Mouse (Mus musculus): Measurements from ENCODE around the gene Ndfip2. TPM values are rescaled to one million over a fixed set of nuclear protein-coding genes. Genes with fewer than 3 reads are reported as not detected.

The Ndfip2 gene
- 36.5 and 36.8 TPM in 2 replicates for total RNA-seq (2021)
- long read RNA-seq, experiment 1, transcript Ndfip2-206 (8 exons, 2,532 nt): major isoform, 83 of 142 reads
- long read RNA-seq, experiment 1, transcript Ndfip2-202 (8 exons, 1,695 nt): minor isoform, 51 of 142 reads
- long read RNA-seq, experiment 1, partial matches to known transcripts: 2 of 142 reads
- long read RNA-seq, experiment 1, other reads (novel, unspliced or antisense): 6 of 142 reads
- long read RNA-seq, experiment 2, transcript Ndfip2-206 (8 exons, 2,532 nt): major isoform, 52 of 94 reads
- long read RNA-seq, experiment 2, transcript Ndfip2-202 (8 exons, 1,695 nt): minor isoform, 33 of 94 reads
- long read RNA-seq, experiment 2, partial matches to known transcripts: 2 of 94 reads
- long read RNA-seq, experiment 2, other reads (novel, unspliced or antisense): 7 of 94 reads

DNA sequence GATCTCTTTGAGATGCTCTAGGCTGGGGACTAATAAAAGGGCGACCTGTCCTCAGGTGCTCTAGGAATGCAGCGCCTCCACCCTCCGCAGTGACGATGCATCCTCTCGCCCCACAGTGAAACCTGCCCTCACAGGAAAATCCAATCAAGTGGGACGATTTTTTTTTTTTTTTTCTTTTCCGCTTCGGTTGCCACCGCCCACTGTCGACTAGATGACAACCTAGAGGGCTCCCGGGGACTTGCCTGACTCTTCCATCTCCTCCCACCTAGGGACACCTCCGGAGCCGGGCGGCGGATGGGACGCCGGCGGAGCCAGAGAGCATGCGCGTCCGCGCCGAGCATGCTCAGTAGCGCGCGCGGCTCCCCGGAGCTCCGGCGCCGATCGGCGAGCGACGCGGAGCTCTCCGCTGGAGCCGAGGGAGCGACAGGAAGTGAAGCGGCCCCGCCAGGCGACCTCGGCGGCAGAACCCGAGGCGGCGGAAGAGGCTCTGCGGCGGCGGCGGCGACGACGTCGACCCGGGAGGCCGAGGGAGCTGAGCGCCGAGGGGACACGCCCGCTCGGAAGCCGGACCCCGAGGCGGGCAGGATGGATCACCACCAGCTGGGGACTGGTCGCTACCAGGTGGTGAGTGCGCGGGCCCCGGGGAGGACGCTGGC, at the start of gene Ndfip2:
TSS of gene Ndfip2 (plus strand) at position 195 of the 656 bp plus-strand sequence.
- DNase-seq: peak; percentile 92

DNA sequence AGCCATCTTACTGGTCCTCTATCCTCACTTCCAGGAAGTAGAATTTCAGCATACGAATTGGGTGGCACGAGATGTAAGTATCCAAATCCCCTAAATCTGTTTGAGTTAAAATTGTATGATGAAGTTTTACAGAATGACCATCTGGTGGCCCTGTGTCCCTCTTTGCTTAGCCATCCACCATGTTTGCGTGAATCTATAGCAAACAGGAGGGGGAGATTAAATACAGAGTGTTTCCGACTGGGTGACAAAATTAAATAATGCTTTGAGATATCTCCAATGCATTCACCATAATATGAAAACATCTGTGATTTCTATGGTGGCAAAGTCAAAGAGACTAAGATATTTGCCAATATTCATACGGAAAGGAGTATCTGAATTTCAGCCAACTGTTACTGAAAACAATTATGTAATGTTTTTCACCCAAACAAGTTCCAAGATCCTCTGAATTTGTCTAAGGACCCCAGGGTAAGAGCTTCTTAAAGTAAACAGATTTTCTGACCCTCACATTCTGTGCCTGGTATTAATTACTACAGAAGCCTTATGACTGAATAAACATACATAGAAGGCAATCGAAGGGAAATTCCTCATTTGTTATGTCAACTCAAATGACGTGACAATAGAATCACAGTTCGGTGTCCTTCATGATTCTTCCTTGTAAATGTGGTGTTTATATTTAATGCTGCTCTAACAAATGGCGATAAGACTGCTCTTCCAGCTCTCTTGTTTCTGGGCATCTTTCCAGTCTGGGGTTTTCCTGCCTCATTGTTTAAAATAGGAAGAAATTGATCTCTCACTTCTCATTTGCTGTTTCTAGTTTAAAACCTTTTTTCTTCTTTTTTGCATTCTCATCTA, 38.6 kb upstream of the Ndfip2 start:
- DNase-seq: no peak

DNA sequence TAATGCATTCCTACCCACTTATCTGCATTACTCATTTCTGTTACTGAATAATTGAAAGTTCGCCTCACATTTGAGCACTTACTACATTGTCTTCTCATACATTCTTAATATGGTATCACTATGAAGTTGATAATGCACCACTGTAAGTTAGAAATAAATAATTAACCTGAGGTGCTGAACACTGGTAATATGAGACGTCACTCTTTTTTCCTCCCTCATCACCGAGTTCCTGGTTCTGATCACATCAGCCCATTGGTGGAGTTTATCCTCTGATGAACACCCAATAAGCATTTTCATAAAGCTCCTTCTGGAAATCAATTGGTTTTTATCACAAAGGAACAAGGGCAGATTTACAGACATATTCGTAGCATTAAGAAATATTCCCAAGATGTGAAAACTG, 36.1 kb upstream of the Ndfip2 start:
- no peak for DNase-seq

DNA sequence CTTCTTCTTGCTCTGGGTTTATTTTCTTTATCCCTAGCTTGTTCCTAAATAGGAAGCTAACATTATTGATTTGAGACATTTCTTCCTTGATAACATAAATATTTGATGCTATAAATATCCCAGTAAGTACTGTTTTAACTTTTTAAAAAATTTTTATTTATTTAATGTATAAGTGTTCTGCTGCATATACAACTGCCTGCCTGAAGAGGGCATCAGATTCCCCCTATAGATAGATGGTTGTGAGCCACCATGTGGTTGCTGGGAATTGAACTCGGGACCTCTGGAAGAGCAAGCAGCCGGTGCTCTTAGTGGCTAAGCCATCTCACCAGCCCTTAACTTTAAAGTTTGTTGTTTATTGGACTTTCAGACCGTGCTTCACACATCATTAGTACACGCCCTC, 32.6 kb upstream of the Ndfip2 start:
- DNase-seq: no peak

DNA sequence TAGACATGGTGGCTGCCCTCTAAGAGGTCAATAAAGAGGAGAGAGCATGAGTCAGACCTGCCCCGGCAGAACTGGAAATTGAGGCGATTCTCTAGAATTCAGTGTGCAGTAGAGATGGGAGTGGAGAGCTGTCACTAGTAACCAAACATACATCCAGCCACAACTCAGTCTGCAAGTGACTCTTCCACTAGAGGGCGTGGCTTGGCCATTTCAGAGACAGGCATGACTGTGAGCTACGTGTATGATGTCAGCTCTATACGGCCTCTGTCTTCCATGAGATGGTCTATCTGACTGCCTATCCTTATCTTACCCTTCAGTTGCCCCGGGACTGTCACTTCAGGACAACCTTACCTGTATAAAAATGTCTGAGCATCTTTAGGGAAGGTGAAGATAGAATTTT, 26.0 kb upstream of the Ndfip2 start:
- peak; percentile 42 for DNase-seq

DNA sequence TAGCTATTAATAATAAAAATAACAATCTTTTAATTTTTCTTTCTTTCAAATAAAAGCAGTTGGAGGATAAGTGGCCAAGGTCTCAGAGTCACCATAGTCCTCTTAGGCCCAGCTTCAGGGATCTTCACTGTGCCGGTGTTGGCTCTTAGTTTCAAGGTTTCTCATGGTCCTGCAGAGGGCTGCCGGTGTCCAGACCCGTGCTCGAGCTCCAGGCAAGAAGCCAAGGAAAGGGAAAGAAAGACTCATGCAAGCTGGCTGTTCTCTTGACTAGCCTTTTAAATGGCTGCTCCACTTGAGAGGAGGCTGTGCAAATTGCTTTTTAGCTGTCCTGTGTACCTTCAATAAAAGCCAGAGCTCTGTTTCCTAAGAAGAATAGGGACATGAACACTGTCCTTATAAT, 21.8 kb upstream of the Ndfip2 start:
- DNase-seq: peak; percentile 63

DNA sequence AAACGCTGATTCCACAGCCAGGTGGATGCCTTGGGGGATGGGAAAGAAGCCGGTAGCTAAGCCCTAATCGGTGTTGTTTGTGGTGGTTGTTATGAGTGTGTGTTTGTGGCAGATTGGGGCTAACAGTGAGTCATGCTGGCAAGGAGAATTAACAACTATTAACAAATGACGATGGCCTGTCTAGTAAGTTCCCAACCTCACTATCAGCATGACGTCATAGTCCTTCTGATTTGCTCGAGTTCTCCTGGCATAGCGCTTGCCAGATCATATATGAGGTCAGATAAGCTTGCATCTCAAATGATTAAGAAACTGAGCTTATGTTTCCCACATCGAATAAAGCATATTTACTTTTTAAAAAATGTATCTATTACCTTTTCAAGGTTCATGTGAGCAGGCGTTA, 20.6 kb upstream of the Ndfip2 start:
- DNase-seq: no peak

DNA sequence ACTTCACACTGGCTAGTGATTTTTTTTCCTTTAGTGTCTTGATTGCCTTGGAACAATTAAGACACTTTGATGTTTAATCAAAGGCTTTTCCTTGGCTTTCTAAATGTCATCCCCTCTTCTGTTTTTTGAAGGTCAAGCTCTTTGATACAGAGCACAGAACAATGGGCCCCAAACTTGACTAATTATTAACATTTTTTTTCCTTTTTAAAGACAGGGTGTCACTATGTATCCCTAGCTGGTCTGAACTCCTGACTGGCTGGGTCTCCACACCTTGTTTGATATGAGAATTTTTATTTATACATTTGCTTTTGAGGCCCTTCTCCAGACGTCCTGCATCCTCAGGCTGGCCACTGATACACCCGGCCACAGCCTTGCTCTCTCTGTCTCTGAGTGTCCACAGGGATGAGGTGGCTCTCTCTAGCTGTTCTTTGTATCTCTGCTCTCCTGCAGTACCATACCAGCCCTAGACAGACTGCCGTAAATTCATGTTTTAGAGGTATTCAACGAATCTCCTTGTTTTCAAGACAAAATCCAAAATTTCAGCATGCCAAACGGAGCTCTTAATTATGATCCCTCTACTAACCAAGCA, 19.8 kb upstream of the Ndfip2 start:
- no peak for DNase-seq

DNA sequence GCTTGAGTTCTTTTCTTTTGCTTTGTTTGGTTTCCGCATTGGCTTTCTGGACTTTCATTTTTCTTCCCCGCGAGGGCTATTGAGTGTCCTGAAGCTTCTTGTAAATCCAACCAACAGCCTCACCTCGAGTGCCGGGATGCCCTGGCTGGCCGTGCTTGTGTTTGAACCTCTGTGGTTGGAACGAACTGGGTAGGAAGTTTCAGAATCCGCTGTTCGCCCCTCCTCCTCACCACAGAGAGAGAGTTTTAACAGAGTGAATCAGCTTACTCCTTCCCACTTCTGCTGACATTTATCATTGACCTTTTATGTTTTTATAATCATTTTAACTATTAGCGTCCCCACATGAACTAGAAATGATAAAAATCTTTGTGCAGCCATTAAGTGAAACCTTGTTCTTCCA, 18.3 kb upstream of the Ndfip2 start:
- peak; percentile 13 for DNase-seq

DNA sequence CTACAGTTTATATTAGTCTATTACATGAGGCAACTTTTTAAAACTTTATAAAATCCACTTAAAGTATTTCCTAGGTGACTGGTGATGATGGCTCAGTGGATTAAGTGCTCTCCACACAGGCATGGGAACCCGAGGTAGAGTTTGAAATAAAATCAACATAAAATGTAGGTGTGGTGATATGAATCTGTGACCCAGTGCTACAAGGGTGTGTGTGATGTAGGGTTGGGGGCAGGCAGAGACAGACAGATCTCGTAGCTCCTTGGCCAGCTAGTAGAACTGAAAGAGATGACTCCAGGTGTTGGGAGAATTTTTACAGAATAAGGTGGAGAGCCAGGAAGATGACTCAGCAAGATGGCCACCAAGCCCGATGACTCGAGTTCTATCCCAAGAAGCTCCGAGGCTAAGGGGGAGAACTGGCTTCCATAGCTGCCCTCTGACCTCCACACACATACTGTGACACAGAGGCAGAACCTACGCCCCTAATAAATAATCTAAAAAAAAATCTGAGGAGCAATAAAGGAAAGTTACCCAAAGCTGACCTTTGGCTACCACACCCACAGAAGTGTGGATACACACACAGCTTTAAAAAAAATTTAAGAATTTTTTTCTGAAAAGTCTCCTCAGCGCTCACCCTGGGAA, 14.4 kb upstream of the Ndfip2 start:
- DNase-seq: no peak

DNA sequence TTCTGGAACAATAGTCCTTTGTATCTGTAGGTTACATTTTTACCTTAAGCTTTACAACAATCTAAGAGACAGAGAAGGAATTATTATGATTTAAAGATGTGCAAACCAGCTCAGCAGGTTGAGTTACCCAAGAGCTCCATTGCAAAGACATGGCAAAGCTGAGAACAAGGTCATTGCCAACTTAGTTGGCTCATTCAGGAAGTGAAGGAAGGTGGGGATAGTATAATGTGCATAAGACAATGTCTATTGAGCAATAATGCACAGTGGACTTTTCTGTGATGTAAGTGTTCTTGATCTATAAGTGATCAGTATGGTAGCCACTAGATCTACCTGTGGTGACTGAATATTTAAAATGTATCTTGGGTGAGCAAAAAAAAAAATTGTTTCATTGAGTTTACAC, 7.3 kb upstream of the Ndfip2 start:
- DNase-seq: no peak

DNA sequence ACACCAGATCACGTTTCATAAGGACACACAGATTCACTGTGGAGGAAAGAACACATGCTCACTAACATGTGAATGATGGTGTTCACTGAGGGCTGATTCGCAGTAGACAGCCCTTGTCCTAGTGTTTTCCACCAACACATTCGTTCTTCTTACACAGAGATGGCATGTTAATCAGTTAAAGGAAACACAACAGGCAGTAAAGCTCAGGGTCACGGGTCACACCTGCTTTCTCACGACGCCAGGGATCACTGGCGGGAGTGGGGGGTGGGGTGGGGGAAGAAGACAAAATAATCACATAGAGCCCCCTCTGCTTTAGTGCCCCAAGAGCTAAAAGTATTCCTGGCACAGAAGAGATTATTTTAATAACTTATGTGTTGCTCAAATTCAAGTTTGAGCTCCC, 5.1 kb upstream of the Ndfip2 start:
- DNase-seq: no peak

DNA sequence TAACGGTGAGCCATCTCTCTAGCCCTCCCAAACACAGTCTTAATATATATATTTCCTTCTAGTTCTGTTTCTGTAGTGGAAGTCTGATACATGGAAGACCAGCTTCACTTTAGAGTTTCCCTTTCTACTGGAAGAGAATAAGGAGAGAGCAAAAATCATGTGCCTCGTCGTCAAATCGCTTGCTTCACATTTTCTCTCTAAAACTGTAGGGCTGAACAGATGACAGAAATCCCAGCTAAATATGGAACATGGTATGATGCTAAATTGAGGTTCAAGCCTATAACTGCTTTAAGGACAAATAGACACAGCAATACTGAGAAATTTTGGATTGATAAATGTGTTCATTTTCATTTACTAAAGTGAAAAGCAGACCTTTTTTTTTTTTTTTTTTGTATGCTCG, 4.0 kb upstream of the Ndfip2 start:
- no peak for DNase-seq

DNA sequence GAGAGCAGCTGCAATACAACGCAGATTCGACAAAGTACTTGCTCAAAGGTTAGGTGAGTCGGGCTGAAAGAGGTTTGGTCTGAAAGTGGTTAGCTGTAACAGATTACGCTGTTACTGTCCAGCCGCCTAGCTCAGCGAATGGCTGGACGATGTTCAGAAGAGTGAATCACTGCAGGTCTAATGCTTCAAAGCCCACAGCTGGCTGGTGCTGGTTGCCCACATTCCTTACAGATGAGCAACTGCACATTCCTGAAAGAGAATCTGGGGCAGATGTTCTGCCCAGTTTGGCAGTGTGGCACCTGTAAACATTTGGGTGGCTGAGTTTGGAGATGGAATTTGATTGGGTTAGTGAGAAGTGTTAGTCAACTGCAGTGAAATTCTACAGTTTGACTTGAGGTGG, 2.8 kb upstream of the Ndfip2 start:
- DNase-seq: peak; percentile 56

DNA sequence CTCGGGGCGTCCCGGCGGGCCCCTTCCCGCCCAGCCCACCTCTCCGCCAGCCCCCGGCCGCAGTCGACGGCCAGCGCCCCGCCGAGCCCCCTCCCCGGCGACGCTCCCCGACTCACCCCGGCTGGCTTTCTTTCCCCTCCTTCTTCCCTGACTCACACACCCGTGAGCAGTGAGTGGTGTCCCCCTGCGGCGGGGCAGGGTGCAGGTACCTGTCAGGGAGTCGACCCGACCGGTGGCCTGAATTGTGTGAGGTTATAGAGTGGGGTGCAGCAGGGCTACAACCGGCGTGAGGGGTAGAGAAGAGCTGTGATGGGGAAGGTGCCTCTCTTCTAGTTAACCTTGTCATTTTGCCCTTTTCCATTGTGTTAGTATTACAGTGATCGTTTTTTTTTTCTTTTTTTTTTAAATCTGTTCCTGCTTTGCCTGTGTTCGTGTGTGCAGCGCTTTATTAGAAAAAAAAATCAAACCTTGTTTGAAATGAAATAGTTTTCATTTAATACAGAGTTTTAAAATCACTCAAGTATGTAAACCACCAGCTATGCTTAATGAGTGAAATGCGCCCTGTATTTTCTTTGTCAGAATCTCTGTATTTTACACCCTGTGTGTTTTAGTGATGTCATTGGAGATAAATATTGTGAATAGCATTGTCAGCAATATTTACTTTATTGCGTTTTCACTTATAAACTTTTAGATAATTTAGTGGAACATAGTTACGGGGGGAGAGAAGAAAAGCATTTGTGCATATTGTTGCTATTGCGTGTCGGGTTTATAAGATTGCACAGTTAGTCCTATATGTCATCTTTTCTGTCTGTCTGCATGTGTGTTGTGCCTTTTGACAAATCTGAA, 885 bp downstream of the Ndfip2 start:
- peak; percentile 71 for DNase-seq

DNA sequence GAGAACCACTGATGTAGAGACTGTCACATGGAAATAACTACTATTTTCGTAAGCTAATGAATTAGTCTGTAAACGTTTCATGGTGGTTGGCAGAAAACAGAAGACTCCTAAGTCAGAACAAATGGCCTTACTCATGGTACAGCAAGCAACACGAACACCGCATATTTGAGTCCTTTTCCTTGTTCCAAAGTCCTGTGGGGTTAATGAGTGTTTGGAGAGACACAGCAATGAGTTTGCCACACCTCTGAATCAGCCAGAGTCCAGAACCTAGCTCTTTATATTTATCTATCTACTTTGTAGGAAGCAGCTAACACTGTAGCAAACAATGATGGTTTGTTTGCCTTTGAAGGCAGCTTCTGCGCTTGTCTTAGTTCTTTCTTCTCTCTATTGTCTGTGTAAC, 4.5 kb downstream of the Ndfip2 start:
- DNase-seq: no peak

DNA sequence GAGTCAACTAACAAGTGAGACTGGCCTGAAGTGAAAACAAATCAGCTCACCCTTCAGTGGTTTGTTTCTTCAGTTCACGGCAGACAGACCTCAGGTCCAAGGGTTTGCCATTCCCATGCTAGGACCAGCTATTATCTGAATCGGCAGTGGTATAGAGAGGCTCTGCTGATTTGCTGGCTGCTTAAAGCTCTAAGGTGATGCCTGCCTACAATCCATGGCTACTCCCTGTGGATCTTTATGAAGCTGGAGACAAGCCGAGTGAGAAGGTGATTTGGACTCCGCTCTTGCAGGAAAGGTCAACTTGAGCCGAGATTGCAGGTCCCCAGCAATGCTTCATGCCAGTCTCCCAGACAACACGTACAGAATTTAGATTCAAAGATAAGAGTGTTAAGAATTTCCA, 8.7 kb downstream of the Ndfip2 start:
- peak; percentile 12 for DNase-seq

DNA sequence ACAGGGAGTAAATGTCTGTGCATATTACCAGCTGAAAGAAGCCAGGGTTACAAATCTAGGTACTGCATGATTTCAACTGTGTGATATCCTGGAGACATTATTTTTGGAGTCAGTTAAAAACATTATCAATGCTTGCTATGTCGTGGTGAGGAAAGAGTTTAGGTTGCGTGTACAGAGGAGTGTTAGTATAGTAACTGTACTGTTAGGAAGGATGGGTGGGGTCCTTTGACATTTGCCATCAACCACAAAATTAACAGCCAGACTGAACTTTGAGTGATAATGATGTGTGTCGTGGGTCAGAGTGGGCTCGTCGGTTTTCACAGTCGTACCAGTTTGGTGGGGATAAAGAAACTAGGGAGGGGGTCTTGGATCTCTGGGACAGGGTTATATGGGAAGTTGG, 13.7 kb downstream of the Ndfip2 start:
- no peak for DNase-seq

DNA sequence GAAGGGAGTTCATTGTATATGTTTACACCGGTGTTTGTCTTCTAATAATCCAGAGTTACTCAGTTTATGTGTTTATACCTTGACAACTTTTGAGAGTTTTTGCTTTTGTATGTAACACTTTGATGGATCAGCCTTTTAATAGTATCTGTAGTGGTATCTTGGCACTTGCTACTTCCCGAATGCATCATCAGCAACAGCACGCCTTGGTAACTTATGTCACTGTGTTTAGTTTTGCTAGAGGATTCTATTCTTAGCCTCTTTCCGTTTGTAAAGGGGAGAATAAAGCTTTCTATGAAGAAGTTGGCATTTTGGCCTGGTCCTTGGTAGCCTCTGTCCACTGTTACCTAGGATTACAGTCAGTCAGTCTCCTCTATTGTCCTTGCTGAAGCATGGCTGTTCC, 14.2 kb downstream of the Ndfip2 start:
- DNase-seq: no peak

DNA sequence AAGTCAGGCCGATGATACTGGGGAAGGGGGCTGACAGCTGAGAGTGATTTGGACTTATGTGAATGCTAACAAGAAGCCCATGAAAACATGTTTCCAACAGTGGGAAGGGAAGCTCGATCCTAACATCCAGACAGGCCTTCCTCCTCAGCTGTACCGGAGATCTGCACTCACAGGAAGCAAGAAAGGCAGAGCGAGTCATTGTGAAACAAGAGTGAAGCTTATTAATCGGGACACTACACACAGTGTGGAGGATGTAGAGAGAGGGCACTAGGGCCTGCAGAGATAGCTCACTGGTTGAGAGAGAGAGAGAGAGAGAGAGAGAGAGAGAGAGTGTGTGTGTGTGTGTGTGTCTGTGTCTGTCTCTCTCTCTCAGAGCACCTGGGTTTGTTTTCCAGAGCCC, 16.8 kb downstream of the Ndfip2 start:
- DNase-seq: no peak

DNA sequence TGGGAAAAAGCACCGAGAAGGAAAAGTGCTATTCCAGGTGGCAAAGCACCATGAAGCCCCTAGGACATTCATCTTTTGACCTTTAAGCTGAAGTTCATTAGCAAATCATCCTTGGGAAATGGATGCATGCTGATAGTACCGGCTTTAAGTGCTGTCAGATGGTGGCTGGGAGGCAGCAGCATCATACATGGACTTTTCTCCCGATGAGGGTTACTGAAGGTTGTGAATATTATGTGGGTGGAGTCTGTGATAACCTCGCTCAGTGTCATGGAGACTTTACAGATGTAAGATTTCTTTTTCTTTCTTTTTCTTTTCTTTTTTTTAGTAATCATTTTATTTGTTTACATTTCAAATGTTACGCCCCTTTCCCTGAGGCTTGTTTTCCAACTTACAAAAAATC, 18.9 kb downstream of the Ndfip2 start:
- no peak for DNase-seq
